Mouse (Mus musculus) CD4-positive, CD25-positive, alpha-beta regulatory T cell, adult 2 months (primary cell): ENCODE measurements around the gene Mrpl18.
"Not testable (repeated sequence)": the region's sequence is repeated elsewhere in the genome, so short reads cannot be mapped to it uniquely, and the experiment has no call there.

Experiments used
- DNase-seq: peaks from one replicate; pipeline ENCODE4 v3.0.0-alpha.2; 2012; ENCODE audit warnings: low read depth, low spot score

Gene Mrpl18

DNA sequence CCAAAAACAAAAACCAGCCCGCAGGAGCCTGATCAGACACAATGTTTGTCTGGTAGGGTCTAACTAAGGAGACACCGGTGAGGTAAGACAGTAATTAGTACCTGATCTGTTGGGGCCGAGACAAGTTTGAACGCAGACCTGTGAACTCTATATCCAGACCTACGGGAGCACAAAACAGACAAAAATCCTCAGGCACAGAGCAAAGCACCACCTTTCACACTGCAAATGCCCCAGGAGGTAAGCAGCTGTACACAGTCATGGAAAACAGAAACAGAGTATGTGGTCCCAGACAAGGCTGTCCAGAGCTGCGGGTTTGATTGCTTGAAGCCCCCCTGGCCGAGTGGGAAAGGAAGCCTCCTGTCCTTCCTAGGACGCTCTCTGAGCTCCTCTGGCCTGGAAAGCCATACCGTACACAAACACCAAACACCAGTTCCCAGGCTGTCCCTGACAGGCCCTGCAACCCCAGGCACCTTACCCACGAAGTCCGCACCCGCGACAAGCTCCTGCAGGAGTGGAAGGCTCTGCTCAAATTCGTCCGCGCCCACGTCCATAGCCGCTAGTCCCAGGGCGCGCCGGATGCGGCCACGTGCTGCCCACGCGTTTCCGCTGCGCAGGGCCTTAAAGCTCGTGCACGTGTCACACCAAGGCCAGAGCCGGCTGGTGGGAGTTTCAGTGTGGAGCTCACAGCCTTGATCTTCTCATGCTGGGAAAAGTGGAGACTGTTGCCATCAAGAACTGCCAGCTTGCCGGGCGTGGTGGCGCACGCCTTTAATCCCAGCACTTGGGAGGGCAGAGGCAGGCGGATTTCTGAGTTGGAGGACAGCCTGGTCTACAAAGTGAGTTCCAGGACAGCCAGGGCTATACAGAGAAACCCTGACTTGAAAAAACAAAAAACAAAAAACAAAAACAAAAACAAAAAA lies 6.5 kb downstream of the Mrpl18 start, which contains the start of gene Pnldc1:
Gene Pnldc1, minus strand, starts transcription at position 870 of the 920 bp plus-strand sequence.
- no peak for DNase-seq

GRCm38 (mm10) chr17:12906436-12906835 lies 9.7 kb downstream of the Mrpl18 start:
- DNase-seq: no peak

DNA sequence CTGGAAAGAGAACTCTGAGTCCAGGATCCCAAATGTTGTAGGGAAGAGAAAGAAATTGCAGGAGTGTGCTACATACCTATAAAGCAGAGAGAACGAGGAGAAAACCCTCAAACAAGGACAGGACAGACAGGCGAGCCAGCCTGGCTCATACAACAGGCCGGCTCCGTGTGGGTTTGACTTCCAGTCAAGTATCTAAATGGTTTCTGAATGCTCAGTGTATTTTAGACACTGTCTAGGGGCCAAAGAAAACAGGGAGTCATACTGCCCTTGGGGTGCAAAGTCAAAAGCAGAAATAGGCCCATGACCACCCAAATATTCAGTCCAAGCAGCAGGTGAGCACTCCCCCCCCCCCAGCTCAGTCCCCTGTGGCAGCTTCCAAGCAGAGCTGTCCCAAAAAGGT lies 10.3 kb downstream of the Mrpl18 start:
- no peak for DNase-seq

DNA sequence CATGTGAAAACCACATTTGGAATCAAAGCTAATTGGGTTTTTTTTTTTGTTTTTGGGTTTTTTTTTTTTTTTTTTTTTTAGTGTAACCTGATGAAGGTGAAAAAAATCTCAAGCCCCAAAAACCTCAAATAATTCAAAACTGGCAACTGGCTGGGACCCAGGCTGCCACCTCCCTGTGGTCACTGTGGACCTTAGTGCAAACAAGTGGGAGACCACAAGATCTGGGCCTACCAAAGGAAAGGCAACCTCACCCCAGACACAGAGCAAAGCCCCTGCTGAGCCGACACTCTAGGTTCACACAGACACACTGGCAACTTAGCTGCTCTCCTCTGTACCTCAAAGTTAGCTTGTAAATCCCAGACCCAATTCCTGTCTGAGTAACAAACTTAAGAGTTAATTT lies 11.8 kb downstream of the Mrpl18 start:
- no peak for DNase-seq

- DNase-seq: no peak
Observed at GRCm38 (mm10) chr17:12903372-12904333, 12.5 kb downstream of the Mrpl18 start.

- no peak for DNase-seq
Observed at GRCm38 (mm10) chr17:12902291-12902690, 13.9 kb downstream of the Mrpl18 start.

GRCm38 (mm10) chr17:12898607-12899006 lies 17.5 kb downstream of the Mrpl18 start:
- DNase-seq: not testable (repeated sequence)

DNA sequence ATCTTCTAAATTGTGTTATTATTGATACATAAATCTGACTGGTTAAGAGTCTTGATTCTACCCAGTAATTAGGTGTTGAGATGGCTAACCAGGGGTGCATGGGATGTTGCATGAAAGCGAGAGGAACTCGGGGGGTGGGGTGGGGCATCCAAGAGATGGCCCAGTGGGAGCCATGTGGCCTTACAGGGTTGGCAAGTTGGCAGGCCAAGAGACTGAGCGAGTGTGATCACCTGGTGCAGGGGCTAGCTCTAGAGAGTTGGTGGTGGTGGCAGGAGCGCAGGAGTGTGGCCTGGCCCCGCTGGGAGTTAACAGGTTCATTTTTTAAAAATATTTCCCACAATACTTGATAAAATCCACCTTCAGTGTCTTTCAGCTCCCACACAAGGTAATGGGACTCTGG lies 18.5 kb downstream of the Mrpl18 start:
- no peak for DNase-seq

GRCm38 (mm10) chr17:12892033-12892432 lies 24.1 kb downstream of the Mrpl18 start:
- DNase-seq: no peak

DNA sequence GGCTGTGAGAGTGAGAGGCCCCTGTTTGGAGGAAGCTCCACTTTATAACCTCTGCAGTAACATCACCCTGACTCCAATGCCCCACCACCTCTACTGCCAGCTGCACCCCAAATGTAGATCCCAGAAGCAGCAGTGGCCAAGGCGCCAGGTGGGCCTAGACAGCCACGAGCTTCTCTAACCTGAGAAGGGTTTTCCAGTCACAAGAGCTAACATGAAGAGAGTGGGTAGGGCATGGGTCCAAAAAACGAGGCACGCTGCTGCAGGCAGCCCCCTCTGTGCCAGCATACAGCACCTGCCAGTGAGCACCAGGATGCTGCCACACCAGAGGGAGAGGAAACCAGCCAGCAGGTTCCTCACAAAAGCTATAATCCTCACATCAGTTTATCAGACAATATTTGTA lies 25.1 kb downstream of the Mrpl18 start:
- DNase-seq: no peak

- DNase-seq: no peak
Observed at GRCm38 (mm10) chr17:12887021-12887775, 28.9 kb downstream of the Mrpl18 start.

DNA sequence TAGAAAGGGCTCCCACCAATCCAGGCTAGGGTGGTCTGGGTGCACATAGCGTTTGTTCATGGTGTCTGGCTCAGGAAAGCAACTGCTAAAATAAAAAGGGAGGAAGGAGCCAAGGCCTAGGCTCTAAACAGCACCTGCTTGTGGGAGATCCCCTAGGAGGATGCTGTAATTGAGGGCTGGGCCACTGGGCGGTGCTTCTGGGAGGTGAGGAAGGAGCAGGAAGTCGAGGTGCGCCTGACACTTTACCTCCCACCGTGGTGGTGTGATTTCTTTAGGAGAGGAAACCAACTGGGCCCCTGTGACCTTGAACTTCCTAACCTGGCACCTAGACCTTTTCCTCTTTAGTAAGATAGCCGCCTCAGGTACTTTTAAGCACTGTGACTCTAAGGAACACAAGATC lies 29.5 kb downstream of the Mrpl18 start:
- DNase-seq: peak; percentile 81

GRCm38 (mm10) chr17:12881216-12881615 lies 34.9 kb downstream of the Mrpl18 start:
- no peak for DNase-seq

DNA sequence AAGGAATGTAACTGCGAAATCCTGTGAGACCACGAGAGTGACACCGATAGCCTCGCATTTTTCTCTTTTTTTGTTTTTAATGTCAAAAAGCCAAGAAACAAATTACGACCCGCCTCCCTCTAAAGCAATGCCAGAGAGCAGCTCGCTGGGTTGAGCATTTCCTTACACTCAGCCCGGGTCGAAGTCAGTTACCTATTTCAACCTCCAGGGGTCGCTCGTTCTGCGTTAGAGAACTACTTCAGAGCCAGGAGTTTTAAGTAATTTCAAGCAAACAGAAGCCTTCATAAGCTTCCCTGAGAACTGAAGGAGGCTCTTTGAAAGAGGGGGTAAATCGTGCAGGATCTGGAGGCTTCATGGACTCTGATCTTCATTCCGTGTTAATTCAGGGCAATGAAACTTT lies 36.0 kb downstream of the Mrpl18 start:
- peak; percentile 89 for DNase-seq

DNA sequence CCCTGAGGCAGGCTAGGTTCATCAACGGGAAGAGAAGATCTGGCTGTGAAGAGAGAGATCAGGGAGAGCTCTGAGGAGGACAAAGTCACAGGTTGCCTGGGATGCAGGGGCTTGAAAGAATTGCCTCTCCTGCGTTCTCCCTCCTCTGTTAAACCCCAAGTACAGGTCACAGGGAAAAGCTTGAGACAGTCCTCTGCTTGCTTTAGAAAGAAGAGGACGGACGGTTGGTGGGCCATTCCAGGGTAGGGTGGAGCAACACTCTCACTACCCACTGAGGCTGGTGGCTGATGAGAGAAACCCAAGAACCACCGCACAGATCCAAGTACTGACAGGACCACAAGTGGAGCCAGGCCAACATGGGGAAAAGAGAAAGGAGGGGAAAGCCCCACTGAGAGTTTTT lies 40.4 kb downstream of the Mrpl18 start, which contains the start of gene Mrgprh:
Gene Mrgprh, plus strand, starts transcription at position 301 of the 400 bp plus-strand sequence.
- DNase-seq: no peak

GRCm38 (mm10) chr17:12872275-12873028 lies 43.7 kb downstream of the Mrpl18 start:
- DNase-seq: no peak

DNA sequence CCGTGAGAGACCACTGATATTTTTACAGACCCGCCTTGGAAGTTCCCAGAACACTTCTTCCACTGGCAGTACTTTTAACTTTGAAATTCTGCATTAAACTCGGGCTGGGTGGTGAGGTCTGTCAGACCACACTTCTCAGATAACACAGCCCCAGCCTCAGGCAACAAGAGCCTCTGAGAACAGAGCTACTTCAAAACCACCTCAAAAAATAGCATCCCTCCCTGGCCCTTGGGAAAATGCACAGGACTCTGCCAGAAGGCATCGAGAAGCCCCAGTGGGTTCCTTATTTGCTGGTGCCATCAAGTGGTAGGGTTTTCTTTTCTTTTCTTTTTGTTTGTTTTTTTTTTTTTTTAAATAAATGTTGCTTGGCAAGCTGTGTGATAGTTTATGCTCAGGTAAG lies 47.5 kb downstream of the Mrpl18 start:
- no peak for DNase-seq

DNA sequence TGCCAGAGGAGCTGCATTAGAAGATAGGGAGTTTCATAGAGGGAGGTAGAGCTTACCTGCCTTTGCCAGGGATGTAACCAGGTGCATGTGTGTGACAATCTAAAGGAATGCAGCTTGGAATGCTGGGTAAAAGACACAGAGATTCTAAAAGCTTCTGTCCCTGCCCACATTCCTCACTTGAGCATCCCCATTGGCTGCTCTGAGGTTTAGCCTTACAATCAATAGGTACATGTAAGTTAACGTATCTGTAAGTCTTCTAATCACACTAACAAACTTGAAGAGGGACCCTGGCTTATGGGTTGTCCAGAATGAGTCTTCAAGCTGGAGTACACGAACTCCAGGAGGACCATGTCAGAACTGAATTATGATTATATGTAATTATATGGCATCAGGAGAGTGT lies 48.1 kb downstream of the Mrpl18 start, which contains the start of gene Mas1:
Gene Mas1, minus strand, starts transcription at position 101 of the 400 bp plus-strand sequence.
- DNase-seq: no peak

- no peak for DNase-seq
Observed at GRCm38 (mm10) chr17:12866853-12867252, 49.3 kb downstream of the Mrpl18 start.

DNA sequence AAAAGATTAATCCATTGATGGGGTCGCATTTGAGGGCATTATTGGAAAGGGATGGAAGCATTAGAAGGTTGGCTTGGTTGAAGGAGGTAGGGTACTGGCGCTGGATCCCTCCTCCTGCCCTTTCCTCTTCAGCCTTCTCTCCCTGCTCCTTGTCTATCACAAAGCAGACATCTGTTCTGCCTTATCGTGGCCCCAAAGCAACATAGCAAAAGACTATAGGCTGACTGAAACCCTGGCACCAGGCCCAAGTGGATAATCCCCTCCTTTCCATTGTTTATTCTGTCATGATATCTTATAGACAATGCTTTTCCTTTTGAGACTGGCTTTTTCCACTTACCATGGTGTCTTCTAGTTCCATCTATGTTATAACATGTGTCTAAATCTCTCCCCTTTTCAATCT lies 50.7 kb downstream of the Mrpl18 start:
- DNase-seq: no peak

DNA sequence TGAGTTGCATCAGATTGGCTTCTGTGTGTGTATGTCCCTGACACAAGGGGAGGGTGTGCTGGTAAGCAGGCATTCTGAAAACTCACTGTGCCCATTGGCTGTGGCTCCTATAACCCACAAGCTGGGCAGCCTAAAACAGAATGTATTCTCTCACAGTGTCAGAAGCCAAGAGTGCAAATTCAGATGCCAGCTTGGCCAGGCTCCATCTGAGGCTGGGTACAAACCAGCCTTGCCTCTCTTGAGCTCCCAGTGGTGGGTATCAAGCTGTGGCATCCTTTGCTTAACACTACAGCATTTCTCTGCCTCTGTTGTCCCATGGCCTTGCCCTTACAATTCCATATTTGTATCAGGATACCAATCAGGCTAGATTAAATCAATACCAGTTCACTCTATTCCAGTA lies 52.0 kb downstream of the Mrpl18 start:
- no peak for DNase-seq
